Mouse (Mus musculus) erythroid progenitor cell, adult 5-6 weeks (primary cell): Measurements from ENCODE around the gene Ampd3. TPM values are rescaled to one million over a fixed set of nuclear protein-coding genes. Genes with fewer than 3 reads are reported as not detected.

Experiments
- ATAC-seq: replicated peaks from 2 replicates; pipeline ENCODE4 v1.8.0; 2016; ENCODE audit warnings: moderate number of reproducible peaks, mild to moderate bottlenecking, moderate TSS enrichment, inconsistent platforms; ENCODE audit not compliant: poor library complexity, low FRiP score, severe bottlenecking
- total RNA-seq, 2 experiments: library from RNA; stranded (forward) in 1 of 2; stranded (reverse) in 1 of 2; fragments of 150-400 nt in 1 of 2; fragments of 186-747, 209-891 nt in 1 of 2; gene quantifications; 2 replicates each; pipeline versions ENCODE4 v1.2.3 to v1.2.4; 2015 to 2017; ENCODE audit warnings: low replicate concordance in 2 of 2

Gene Ampd3
- total RNA-seq, 2 experiments from 2014 or later, result 72.2 to 109 TPM

- no peak for ATAC-seq
These were observed 55.1 kb downstream of the Ampd3 start for GRCm38 (mm10) chr7:110823076-110823475.

- 0 out of 2 replicates have a peak, but pooled peaks have one; percentile 35 for ATAC-seq
These were observed 55.6 kb downstream of the Ampd3 start for GRCm38 (mm10) chr7:110823593-110823992.

GRCm38 (mm10) chr7:110823995-110824953, 56.3 kb downstream of the Ampd3 start:
- ATAC-seq, result no peak

- ATAC-seq, result no peak
These were observed 65.0 kb downstream of the Ampd3 start for GRCm38 (mm10) chr7:110833024-110833423.

- no peak for ATAC-seq
These were observed 66.0 kb downstream of the Ampd3 start for GRCm38 (mm10) chr7:110834018-110834417.

GRCm38 (mm10) chr7:110834522-110834921, 66.5 kb downstream of the Ampd3 start:
- no peak for ATAC-seq

- no peak for ATAC-seq
These were observed 72.3 kb downstream of the Ampd3 start for GRCm38 (mm10) chr7:110840332-110840731.

GRCm38 (mm10) chr7:110843916-110844874, 76.2 kb downstream of the Ampd3 start, which contains the start of gene Rnf141:
Gene Rnf141, minus strand, starts transcription at chr7:110844457.
- ATAC-seq, result peak; percentile 94

- no peak for ATAC-seq
These were observed 79.3 kb downstream of the Ampd3 start for GRCm38 (mm10) chr7:110847321-110847720.

- ATAC-seq, result no peak
These were observed 80.4 kb downstream of the Ampd3 start for GRCm38 (mm10) chr7:110848371-110848770.

- ATAC-seq, result no peak; the same call in 1 of the 2 replicates
These were observed 83.7 kb downstream of the Ampd3 start for GRCm38 (mm10) chr7:110851541-110852203.

GRCm38 (mm10) chr7:110853611-110854010, 85.6 kb downstream of the Ampd3 start:
- no peak for ATAC-seq

GRCm38 (mm10) chr7:110854519-110854918, 86.5 kb downstream of the Ampd3 start:
- ATAC-seq, result no peak

- ATAC-seq, result no peak
These were observed 87.0 kb downstream of the Ampd3 start for GRCm38 (mm10) chr7:110854927-110855546.

GRCm38 (mm10) chr7:110855604-110856003, 87.6 kb downstream of the Ampd3 start:
- ATAC-seq, result no peak

GRCm38 (mm10) chr7:110860129-110860528, 92.1 kb downstream of the Ampd3 start:
- no peak for ATAC-seq
